Mouse (Mus musculus): ENCODE measurements around the gene Kcnc3. TPM values are rescaled to one million over a fixed set of nuclear protein-coding genes. Genes with fewer than 3 reads are reported as not detected.

The Kcnc3 gene
- total RNA-seq (2023), result 1.00 TPM

DNA sequence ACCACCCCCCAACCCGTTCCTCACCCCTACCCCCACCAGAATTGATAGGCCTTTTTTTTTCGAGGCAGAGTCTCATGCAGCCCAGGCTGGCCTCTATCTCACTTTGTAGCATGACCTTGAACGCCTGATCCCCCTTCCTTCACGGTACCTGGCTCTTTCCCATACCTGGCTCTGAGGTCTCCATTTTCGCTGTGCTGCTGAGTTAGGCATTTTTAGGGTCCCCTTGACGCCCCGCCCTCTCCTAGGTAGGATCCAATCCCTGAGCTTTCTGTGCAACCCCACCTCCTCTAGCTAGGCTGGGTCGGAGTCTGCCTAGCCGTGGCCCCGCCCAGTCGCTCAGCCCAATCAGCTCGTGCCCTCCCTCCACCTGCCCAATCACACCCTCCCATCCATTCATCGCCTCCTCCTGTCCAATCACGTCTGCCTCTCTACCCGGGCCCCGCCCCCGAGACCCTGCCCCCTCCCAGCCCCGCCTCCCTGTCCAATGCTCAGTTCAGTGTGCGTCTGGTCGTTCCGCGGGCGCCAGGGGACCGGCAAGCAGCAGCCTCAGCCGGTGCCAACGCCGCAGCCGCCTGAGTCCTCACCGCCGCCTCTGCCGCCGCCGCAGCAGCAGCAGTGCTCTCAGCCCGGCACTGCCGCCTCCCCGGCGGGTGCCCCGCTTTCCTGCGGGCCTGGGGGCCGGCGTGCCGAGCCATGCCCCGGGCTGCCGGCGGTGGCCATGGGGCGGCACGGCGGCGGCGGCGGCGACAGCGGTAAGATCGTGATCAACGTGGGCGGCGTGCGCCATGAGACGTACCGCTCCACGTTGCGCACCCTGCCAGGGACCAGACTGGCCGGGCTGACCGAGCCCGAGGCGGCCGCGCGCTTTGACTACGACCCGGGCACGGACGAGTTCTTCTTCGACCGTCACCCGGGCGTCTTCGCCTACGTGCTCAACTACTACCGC is at the start of gene Kcnc3:
TSS of gene Kcnc3 (plus strand) at position 263 of the 946 bp plus-strand sequence.

DNA sequence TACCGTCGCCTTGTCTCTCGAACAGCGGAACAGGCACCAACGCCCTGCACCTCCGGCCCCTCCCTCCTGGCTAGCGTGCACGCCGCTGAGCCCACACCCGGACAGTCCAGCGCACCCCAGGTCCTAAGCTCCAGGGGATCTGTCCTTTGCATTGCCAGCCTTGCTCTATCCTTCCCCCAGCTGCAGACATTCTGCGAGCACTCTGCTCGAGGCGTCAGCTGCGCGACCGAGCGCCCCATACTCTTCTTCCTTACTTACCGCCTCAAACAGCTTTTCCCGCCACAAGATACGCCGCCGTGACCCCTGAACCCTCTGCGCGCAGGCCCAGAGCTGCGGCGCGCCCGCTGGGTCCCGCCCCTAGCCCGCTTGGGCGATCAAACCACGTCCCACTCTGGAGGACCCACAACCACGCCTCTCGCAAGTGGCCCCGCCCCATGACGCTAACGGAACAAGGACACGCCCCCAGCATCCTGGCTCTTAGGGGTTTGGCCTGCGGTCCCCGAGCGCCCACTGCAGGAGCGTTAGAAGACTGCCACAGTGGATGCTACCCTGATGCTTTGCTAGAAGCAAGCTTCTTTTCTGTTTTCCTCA is 41.9 kb upstream of the Kcnc3 start, which contains the start of gene Pold1:
TSS of gene Pold1 (minus strand) at position 353 of the 591 bp plus-strand sequence.

DNA sequence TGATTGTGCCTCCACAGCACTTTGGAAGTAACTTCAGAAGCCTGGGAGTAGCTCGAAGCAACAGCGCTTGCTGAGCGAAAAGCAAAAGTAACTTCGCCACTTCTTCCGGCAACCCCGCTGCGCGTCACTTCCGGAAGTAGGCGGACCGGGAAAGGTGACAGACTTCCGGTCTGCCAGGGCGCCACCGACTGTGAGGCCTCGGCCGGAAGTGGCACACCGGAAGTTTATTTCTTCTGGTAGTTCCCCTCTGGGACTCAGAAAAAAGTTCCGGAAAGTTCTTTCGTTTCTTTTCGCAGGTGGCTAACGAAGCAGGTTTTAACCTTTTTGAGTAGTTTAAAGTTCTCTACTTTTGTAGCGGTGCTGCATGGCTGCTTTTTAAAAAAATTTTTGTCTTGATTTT is 36.6 kb upstream of the Kcnc3 start, which contains the start of gene Nr1h2:
TSS of gene Nr1h2 (minus strand) at position 126 of the 400 bp plus-strand sequence.

DNA sequence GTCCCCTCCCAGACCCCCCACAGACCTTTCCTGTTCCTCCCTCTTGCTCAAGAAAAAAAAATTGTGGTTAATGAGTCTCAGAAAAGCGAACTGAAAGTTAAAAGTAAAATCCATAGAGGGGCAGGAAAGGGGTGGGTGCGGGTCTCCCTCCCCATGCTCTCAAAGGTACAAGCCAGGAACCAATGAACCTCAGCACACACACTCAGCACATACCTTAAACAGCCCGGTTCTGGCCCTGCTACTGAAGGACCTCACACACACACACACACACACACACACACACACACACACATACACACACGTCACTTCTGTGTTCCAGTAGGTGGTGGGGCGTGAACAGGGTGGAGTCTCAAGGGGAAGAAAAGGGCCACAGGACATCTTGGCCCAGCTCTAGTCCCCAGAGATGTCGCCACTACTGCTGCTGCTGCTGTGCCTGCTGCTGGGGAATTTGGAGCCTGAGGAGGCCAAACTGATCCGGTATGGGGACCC is 18.2 kb upstream of the Kcnc3 start, which contains the start of gene Napsa:
TSS of gene Napsa (plus strand) at position 168 of the 489 bp plus-strand sequence.

Other genes starting within 250 kb of the Kcnc3 start
- gene Syt3, start 206.6 kb upstream of the Kcnc3 start, total RNA-seq (2023), result not detected
- gene 1700008O03Rik, start 204.8 kb upstream of the Kcnc3 start, total RNA-seq (2023), result not detected
- gene Lrrc4b, start 161.6 kb upstream of the Kcnc3 start, total RNA-seq (2023), result not detected
- not detected for gene Aspdh, start 125.3 kb upstream of the Kcnc3 start, total RNA-seq (2023)
- gene Josd2, start 122.7 kb upstream of the Kcnc3 start, total RNA-seq (2023), result 47.6 TPM
- gene Emc10, start 94.1 kb upstream of the Kcnc3 start, total RNA-seq (2023), result 80.4 TPM
- 6.6 TPM for gene Fam71e1, start 94.1 kb upstream of the Kcnc3 start, total RNA-seq (2023)
- gene Mybpc2, start 66.0 kb upstream of the Kcnc3 start, total RNA-seq (2023), result 1.7 TPM
- gene Spib, start 58.6 kb upstream of the Kcnc3 start, total RNA-seq (2023), result 25.1 TPM
- gene Pold1, start 41.8 kb upstream of the Kcnc3 start, total RNA-seq (2023), result 41.4 TPM
- gene Nr1h2, start 36.7 kb upstream of the Kcnc3 start, total RNA-seq (2023), result 291 TPM
- 38.9 TPM for gene Napsa, start 18.3 kb upstream of the Kcnc3 start, total RNA-seq (2023)
- not detected for gene Myh14, start 80.2 kb downstream of the Kcnc3 start, total RNA-seq (2023)
- gene Izumo2, start 118.1 kb downstream of the Kcnc3 start, total RNA-seq (2023), result not detected
- 70.7 TPM for gene Vrk3, start 157.7 kb downstream of the Kcnc3 start, total RNA-seq (2023)
- 0.88 TPM for gene Zfp473, start 160.4 kb downstream of the Kcnc3 start, total RNA-seq (2023)
- 30.5 TPM for gene Nup62, start 225.4 kb downstream of the Kcnc3 start, total RNA-seq (2023)
- gene Il4i1, start 225.7 kb downstream of the Kcnc3 start, total RNA-seq (2023), result 11.5 TPM
- gene Atf5, start 226.0 kb downstream of the Kcnc3 start, total RNA-seq (2023), result 5.1 TPM

Measured in CD4-positive naive resting alpha-beta T cell, adult 76 days (primary cell).